Mouse (Mus musculus): Measurements from ENCODE around the gene Camkk2. TPM values are rescaled to one million over a fixed set of nuclear protein-coding genes. Genes with fewer than 3 reads are reported as not detected.

Camkk2 gene
- polyA plus RNA-seq (2017; shearing (Covaris generic)): 16.3 TPM

DNA sequence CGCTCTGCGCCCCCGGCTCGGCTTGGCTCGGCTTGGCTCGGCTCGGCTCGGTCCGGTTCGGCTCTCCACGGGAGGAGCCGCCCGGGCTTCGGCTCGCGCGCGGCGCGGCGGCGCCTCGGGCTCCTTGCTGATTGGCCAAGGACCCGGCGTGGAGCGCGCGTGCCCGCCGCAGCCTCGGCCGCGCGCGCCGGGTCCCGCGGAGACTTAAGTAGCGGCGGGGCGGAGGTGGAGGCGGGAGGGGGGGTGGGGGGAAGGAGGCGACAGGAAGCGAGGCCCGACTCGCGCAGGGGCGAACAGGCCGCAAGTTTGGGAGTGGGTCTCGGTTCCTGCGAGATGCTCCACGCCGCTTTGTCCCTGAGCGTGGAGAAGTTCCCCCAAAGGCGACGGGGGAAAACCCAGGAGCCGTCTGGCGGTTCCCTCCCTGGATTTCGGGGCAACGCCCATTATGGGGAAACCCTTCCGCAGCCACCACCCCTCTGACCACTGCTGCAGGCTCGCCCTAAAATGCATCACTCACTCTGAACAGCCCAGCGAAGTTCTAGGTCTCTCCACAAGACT lies at the start of gene Camkk2:
Gene Camkk2, minus strand, starts transcription at position 133 of the 558 bp plus-strand sequence.

DNA sequence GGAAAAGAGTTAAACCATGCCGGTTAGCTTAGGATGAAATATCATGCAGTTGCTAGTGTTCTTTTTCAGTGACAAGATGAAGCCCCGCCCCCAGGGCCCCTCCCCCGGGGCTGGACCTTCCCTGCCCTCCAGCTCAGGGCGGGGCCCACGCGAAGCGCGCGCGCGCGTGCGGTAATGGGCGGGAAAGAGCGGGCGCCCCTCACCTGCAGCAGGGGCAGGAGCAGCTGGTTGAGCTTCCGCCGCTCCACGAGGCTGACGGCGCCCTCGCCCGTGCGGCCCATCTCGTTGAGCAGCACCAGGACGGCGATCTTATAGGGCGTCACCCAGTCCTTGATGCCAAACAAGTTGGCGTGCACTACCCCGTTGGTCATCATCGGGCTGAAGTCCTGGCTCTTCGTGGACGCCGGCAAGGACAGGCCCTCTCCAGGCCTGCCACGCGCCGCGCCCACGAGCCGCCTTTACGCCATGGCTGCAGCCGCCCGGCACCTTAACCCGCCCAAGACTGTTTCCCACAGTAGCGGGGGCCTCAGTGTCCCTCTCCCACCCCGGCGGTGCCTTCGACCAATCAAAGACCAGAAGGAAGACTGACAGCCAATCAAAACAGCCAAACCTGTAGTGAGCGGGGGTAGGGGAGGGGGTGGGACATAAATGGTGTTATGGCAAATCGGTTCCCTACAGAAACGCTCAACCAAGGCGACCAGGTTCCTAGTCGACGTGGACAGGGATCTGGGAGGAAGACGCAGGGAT lies 41.7 kb upstream of the Camkk2 start, which contains the start of gene Anapc5:
Gene Anapc5, minus strand, starts transcription at position 563 of the 747 bp plus-strand sequence.

DNA sequence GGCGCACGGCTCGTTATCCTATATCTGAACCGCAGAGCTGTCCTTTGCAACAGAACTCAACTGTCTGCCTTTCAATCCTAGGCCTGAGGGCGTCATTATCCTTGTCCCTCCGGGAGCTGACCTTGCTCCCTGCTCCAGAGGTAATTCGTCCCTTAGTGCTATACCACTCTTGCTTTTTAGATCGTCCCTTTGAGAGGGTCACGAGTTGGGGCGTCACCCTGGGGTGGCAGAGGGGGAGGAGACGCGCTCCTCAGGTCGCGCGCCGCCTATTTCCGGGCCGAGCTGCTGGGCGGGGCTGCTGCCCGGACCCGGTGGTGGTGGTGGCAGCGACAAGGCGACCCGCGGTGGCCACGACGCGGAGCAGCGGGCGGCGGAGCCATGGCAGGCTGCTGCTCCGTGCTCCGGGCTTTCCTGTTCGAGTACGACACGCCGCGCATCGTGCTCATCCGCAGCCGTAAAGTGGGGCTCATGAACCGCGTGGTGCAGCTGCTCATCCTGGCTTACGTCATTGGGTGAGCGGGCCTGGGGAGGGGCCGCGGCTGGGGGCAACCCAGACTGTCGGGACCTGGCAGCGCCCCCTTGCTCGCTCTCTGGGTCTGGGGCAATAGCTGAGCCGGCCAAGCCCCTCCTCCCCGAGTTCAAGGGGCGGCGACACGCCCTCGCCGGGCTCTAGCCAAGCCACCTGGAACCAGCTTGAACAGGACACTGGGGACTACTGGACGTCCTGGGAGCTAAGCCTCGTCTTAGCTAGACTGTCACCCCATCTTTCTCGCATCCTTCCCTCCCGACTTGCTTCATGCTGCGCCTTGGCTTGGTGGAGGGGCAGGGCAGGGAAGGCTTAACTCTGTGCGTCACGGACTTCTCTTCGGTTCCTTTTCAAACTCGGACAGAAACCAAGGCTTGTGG lies 71.7 kb downstream of the Camkk2 start, which contains the start of gene P2rx4:
Gene P2rx4, plus strand, starts transcription at position 269 of the 906 bp plus-strand sequence.

Other genes starting within 250 kb of the Camkk2 start
- 4.1 TPM for gene Ift81, start 164.9 kb downstream of the Camkk2 start, polyA plus RNA-seq (2017; shearing (Covaris generic))
- gene P2rx7, start 135.5 kb downstream of the Camkk2 start, polyA plus RNA-seq (2017; shearing (Covaris generic)): 45.1 TPM
- 61.3 TPM for gene P2rx4, start 71.9 kb downstream of the Camkk2 start, polyA plus RNA-seq (2017; shearing (Covaris generic))
- 225 TPM for gene Anapc5, start 41.9 kb upstream of the Camkk2 start, polyA plus RNA-seq (2017; shearing (Covaris generic))
- 25.8 TPM for gene Rnf34, start 70.6 kb upstream of the Camkk2 start, polyA plus RNA-seq (2017; shearing (Covaris generic))
- 110 TPM for gene Kdm2b, start 210.4 kb upstream of the Camkk2 start, polyA plus RNA-seq (2017; shearing (Covaris generic))
- gene Orai1, start 235.7 kb upstream of the Camkk2 start, polyA plus RNA-seq (2017; shearing (Covaris generic)): 499 TPM

Data from effector memory CD4-positive, alpha-beta T cell, adult 5 months (primary cell).